Mouse (Mus musculus): Measurements from ENCODE around the gene Mmp9.
A peak's percentile ranks its signal among the peaks of the same experiment; 100 is the strongest.

DNA sequence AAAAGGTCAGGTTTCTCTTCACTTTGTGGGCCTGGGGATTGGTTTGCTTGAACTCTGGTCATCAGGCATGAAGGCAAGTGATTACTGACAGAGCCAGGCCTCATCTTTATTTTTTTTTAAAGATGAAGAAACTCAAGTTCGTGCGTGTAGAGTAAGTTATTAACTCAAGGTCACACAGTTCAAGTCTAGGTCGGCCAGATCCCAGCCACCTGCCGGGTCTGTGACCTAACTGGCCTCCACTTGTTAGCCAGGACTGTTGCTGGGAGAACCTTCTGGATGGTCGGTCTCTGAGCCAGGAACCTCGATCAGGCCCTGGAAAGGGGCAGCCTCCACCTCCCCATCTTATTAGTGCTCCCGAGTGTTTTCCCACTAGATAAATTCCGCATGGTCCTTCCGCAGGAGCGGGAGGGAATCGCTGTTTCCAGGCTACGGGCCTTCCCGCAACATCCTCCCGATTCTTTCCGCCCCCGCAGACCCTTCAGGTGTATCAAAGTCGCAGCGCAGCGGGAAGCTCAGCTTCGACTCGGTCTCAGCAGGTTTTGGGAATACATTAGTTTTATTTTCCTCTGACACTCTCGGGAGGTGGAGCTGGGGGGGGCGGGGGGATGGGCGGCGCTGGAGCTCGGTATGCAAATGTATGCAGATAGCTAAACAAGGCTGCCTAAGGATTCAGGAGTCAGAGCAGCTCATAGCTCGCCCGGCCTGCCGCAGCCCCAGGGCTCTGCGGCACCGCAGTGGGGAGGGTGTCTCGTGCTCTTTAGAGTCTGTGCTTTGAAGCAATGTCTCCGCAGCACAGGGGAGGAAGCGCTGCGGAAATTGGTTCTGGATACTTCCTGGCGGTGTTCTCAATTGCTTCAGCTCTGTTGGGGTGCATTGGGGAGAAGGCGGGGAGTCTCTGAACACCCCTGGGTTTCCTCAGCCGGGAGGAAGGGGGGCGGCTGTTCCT lies 2.2 kb upstream of the Mmp9 start:
- TF ChIP-seq ZNF384 (IDR thresholded peaks at IDR 0.05; ENCODE audit: low read depth, low read length) (no peak), HCFC1 (IDR thresholded peaks at IDR 0.05; ENCODE audit: borderline replicate concordance, insufficient read depth, low read length) (peak; percentile 19; the same call in 1 of the 2 replicates), ZC3H11A (IDR thresholded peaks at IDR 0.05; ENCODE audit: borderline replicate concordance, low read depth, low read length) (no peak), MAFK (IDR thresholded peaks at IDR 0.05; ENCODE audit: insufficient read depth, low read depth, low read length) (no peak), CHD2 (IDR thresholded peaks at IDR 0.05; ENCODE audit: low read depth, low read length) (no peak)
